Mouse (Mus musculus) hindbrain, embryonic 13.5 days (tissue): ENCODE measurements around the gene Uqcrq. TPM values are rescaled to one million over a fixed set of nuclear protein-coding genes. Genes with fewer than 3 reads are reported as not detected.

Source experiments
- ATAC-seq: fragments of 200-750 bp; cut with Nextera tagmentation; 2 replicates; pipeline ENCODE4 v1.8.0; 2017; ENCODE audit warnings: moderate TSS enrichment; ENCODE audit not compliant: low FRiP score
- H3K27ac ChIP-seq: fragments of 300-500 bp; sonication (generic); 2 replicates; pipeline ENCODE4 v1.5.1; 2015; ENCODE audit warnings: inconsistent platforms, mild to moderate bottlenecking, moderate library complexity
- H3K27me3 ChIP-seq: fragments of 300-500 bp; sonication (generic); 2 replicates; pipeline ENCODE4 v1.6.1; 2015; ENCODE audit warnings: mild to moderate bottlenecking, inconsistent platforms
- H3K36me3 ChIP-seq: fragments of 300-500 bp; sonication (generic); 2 replicates; pipeline ENCODE4 v1.6.1; 2015; ENCODE audit warnings: mild to moderate bottlenecking, inconsistent platforms
- H3K4me1 ChIP-seq: fragments of 300-500 bp; sonication (generic); replicated peaks from 2 replicates; pipeline ENCODE4 v1.6.1; 2015; ENCODE audit warnings: inconsistent platforms
- H3K4me2 ChIP-seq: fragments of 300-500 bp; sonication (generic); 2 replicates; pipeline ENCODE4 v1.6.1; 2015; ENCODE audit warnings: inconsistent platforms, mild to moderate bottlenecking, moderate library complexity
- H3K4me3 ChIP-seq: fragments of 300-500 bp; sonication (generic); 2 replicates; pipeline ENCODE4 v1.5.1; 2015; ENCODE audit warnings: mild to moderate bottlenecking, inconsistent platforms
- H3K9ac ChIP-seq: fragments of 300-500 bp; sonication (generic); 2 replicates; pipeline ENCODE4 v1.6.1; 2015; ENCODE audit warnings: mild to moderate bottlenecking, inconsistent platforms
- H3K9me3 ChIP-seq: fragments of 300-500 bp; sonication (generic); 2 replicates; pipeline ENCODE4 v1.6.1; 2016; ENCODE audit warnings: inconsistent platforms
- WGBS: fragments of 180-500 bp; shearing (Covaris S2); methylation state at CpG from one replicate; pipeline ENCODE4 v1.1.7; 2015; 5-methylcytosine and 5-hydroxymethylcytosine counted together
- polyA plus RNA-seq: library from polyadenylated mRNA; unstranded; fragments of >200 nt; fragmentation: Nextera tagmentation; extraction: Ambion mirVana; gene quantifications from 2 replicates; pipeline ENCODE4 v1.2.1, GENCODE M21; 2015

Uqcrq gene
- polyA plus RNA-seq = 682 and 692 TPM in 2 replicates

DNA sequence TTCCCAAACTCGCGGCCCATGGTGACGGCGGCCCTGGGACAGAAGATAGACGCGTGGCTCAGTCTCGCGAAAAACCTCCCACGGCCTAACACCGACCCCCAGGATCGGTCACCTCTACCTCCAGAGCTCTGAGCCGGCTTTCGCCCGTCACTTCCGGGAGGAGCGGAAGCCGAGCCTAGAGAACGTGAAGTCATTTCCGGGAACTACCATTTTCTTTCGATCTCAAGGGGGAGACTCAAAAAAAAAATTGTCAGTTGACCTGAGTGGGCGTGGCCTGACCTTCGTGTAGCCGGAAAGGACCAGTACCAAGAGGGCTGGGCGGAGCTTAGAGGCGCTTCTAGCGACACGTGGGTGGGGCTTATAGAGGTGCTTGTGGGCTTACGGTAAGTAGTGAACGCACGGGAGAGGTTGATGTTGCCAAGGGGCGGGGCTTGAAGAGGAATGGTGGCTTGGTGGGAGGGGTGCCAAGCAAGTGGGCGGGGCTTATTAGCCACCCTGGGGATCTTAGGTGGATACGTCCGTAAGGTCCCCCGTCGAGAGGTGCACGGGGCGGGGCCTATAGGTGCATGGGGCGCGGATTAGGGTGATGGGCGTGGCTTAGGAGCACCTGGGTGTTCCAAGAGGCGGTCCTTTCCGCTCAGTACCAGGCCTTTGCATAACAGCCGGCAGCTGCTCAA, at the start of gene Uqcrq, which contains the start of gene Gdf9:
TSS of gene Uqcrq (minus strand) at position 162 of the 677 bp plus-strand sequence.
TSS of gene Gdf9 (plus strand) at position 354 of the 677 bp plus-strand sequence.
- H3K27me3 ChIP-seq = no peaks in the 10 kb centered on the region
- H3K9me3 ChIP-seq = no peaks in the 10 kb centered on the region
- peak within 1 kb of the TSS; percentile 94 for H3K4me2 ChIP-seq
- peak within 1 kb of the TSS; percentile 87 for H3K4me3 ChIP-seq
- H3K27ac ChIP-seq = peak within 1 kb of the TSS; percentile 87
- ATAC-seq = peak; percentile 97
- H3K4me1 ChIP-seq = peaks cover 17% of the 10 kb centered on the region
- H3K36me3 ChIP-seq = peaks cover 13% of the 10 kb centered on the region
- WGBS = under 1% methylated on average over 44 of the region's 44 CpGs
- peak within 1 kb of the TSS; percentile 92 for H3K9ac ChIP-seq

DNA sequence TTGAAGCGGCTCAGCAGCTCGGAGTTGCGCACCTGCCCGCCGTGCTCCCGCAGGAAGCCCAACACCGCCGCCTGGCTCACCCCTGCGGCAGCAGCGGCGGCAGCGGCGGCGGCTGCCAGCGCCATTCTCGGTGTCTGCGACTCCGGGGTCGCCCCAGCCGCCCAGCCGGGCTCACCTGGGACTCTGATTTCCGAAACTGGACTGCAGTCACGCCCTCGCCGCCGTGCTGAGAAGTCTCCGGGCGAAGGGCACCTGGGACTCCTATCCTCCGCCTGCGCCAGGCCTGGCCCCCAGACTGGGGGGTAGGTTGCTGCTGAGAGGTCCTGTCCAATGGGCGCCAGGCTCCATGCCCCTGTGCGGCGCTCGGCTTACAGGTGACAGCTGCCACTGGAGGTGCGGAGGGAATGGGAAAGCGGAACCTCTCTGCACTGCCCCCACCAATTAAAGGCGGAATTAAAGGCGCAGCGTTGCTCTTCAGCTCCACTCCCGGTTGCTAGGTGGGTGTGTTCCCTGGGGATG, 49.2 kb upstream of the Uqcrq start, which contains the start of the genes Gm9945 and Sowaha:
TSS of gene Gm9945 (plus strand) at position 384 of the 519 bp plus-strand sequence.
TSS of gene Sowaha (minus strand) at position 492 of the 519 bp plus-strand sequence.
- 3% methylated on average over 40 of the region's 40 CpGs for WGBS
- peak within 1 kb of the TSS; percentile 72 for H3K4me2 ChIP-seq
- H3K27me3 ChIP-seq = peaks cover 72% of the 10 kb centered on the region

DNA sequence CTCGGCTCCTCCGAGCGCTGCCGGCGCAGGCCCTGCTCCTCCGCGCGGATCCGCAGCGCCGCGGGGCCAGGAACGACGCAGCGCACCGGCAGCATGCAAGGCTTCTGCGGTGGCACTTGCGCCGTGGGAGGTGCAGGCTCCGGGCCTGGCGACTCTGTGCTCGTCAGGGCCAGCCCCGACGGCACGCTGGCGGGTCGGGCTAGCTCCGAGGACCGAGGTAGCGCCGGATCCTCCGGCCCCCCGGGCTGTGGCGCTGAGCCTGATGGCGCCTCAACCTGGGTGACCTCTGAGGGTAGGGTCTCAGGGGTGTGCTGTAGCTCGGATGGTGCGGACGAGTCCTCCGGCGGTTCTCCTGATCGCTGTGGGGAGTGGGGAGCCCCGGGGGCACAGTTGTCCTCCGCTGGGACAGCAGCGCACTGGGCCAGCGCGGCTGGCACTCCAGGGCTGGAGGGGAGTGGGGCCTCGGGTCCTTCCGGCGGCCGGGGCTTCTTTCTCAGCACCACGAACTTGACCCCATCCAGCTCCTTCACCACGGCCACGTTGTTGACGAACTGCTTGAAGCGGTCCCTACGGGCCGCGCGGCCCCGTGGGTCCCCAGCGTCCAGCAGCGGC, 48.6 kb upstream of the Uqcrq start:
- Histone ChIP-seq H3K36me3 (no peaks in the 10 kb centered on the region), H3K9me3 (no peaks in the 10 kb centered on the region), H3K9ac (peak overlapping the region; percentile 69), H3K27ac (no peak overlapping the region), H3K4me3 (peak overlapping the region; percentile 49), H3K27me3 (peaks cover 76% of the 10 kb centered on the region), H3K4me2 (peak overlapping the region; percentile 72), H3K4me1 (peaks cover 39% of the 10 kb centered on the region)
- ATAC-seq = 0 out of 2 replicates have a peak, but pooled peaks have one; percentile 21
- under 1% methylated on average over 60 of the region's 62 CpGs for WGBS

More for the DNA sequence above, 49.2 kb upstream of the Uqcrq start, which contains the start of the genes Gm9945 and Sowaha:
- Histone ChIP-seq H3K36me3 (no peaks in the 10 kb centered on the region), H3K4me3 (peak within 1 kb of the TSS; percentile 49), H3K27ac (no peak within 1 kb of the TSS), H3K9ac (peak within 1 kb of the TSS; percentile 69), H3K9me3 (no peaks in the 10 kb centered on the region), H3K4me1 (peaks cover 37% of the 10 kb centered on the region)
- ATAC-seq = peak; percentile 60; the same call in 1 of the 2 replicates

DNA sequence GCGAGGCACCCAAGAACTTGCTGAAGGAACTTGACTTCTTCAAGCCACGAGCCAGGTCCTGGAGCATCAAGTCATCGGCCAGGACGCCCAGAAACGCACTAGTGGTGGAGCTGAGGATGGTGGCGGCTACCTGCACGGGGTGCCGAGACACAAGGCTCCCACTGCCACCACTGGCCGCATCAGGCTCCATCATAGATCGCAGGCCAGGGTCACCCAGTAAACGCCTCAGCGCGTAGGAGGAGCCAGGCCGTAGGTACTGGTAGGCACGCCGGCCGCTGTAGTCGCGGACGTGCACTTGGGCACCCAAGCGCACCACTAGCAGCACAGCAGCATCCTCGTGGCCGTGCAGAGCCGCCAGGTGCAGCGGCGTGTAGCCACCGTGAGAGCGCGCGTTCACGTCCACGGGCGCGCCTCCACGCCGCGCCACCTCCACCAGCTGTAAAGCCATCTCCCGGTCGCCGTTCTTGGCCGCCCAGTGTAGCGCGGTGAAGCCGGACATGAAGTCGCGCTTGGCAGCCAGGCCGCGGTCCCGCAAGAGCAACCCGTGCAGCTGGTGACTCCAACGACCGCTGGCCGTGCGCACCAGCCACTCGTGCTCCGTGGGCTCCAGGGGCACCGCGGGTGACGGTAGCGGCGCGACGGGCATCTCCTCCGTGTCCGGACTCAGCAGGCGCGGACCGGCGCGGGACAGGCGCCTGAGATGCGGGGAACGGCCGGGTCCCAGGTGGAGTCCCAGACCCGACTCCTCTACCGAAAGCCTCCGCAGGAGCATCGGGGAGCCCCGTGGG, 47.9 kb upstream of the Uqcrq start:
- no peak overlapping the region for H3K27ac ChIP-seq
- H3K36me3 ChIP-seq = no peaks in the 10 kb centered on the region
- WGBS = 6% methylated on average over 76 of the region's 79 CpGs
- peaks cover 39% of the 10 kb centered on the region for H3K4me1 ChIP-seq
- H3K9me3 ChIP-seq = no peaks in the 10 kb centered on the region
- H3K4me2 ChIP-seq = peak overlapping the region; percentile 72
- ATAC-seq = peak; percentile 21; the same call in 1 of the 2 replicates
- peaks cover 78% of the 10 kb centered on the region for H3K27me3 ChIP-seq
- H3K9ac ChIP-seq = peak overlapping the region; percentile 69
- peak overlapping the region; percentile 49 for H3K4me3 ChIP-seq

DNA sequence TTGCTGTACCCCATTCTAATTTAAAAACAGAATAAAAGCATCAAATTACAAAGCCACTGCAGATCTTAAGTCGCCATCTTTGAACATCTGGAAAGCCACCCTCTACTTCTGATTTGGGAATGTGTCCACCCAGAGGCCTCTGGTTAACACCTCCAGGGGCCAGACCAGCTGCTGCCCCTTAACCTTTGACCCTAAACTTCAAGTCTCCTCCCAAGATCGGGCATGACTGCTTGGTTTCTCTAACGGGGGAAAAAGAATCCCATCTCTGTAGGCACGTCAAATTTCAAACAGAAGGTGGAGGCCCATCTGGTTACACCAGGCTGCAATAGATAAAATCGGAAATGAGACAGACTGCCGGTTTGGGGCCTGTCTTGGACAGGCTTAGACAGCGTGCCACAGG, 47.2 kb upstream of the Uqcrq start:
- no peak overlapping the region for H3K9ac ChIP-seq
- no peak for ATAC-seq
- no peak overlapping the region for H3K4me2 ChIP-seq
- 45% methylated on average over 7 of the region's 7 CpGs for WGBS
- no peak overlapping the region for H3K27ac ChIP-seq
- no peaks in the 10 kb centered on the region for H3K36me3 ChIP-seq
- H3K4me3 ChIP-seq = no peak overlapping the region
- peaks cover 39% of the 10 kb centered on the region for H3K4me1 ChIP-seq
- no peaks in the 10 kb centered on the region for H3K9me3 ChIP-seq
- H3K27me3 ChIP-seq = peaks cover 77% of the 10 kb centered on the region

DNA sequence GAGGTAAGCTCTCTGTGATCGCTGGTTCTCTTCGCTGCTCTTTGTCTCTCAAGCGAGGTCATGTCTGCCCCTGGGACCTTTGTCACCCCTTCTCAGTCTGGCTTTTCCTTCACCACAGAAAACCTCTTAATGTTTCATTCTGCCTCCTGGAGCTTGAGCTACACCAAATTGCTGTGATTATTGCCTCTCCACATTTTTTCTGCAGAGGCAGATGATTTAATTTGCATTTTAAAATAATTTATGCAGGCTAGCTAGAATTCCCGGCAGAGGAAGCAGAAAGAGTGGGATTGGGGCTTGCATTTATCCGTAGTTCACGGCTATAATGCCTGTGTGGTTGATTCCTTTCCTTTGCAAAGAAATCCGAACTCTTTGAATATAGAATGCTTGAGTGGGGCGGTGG, 45.0 kb upstream of the Uqcrq start:
- Histone ChIP-seq H3K9me3 (no peaks in the 10 kb centered on the region), H3K27ac (peak overlapping the region; percentile 71), H3K4me2 (peak overlapping the region; percentile 30), H3K4me3 (peak overlapping the region; percentile 8), H3K36me3 (no peaks in the 10 kb centered on the region), H3K27me3 (peaks cover 76% of the 10 kb centered on the region), H3K9ac (peak overlapping the region; percentile 56), H3K4me1 (peaks cover 41% of the 10 kb centered on the region)
- ATAC-seq = no peak
- WGBS = 13% methylated on average over 8 of the region's 8 CpGs

DNA sequence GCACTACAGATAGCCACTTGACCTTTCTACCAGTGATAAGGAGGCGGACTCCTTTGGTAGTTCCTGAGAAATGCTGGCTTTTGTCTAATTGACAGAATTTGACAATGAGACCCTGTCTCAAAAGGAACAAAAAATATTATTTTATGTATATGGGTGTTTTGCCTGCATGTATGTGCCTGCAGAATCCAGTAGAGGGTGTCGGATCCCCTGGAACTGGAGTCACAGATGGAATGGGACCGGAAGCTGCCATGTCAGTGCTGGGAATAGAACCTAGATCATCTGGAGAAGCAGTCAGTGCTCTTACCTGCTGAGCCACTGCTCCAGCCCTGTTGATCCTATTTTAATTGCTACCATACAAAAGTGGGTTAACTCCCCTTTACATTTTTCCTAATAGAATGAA, 42.1 kb upstream of the Uqcrq start:
- no peak for ATAC-seq
- Histone ChIP-seq H3K9me3 (no peaks in the 10 kb centered on the region), H3K36me3 (no peaks in the 10 kb centered on the region), H3K27me3 (peaks cover 67% of the 10 kb centered on the region), H3K4me2 (no peak overlapping the region), H3K27ac (no peak overlapping the region), H3K4me3 (no peak overlapping the region), H3K9ac (no peak overlapping the region), H3K4me1 (peaks cover 36% of the 10 kb centered on the region)
- 82% methylated on average over 3 of the region's 3 CpGs for WGBS

DNA sequence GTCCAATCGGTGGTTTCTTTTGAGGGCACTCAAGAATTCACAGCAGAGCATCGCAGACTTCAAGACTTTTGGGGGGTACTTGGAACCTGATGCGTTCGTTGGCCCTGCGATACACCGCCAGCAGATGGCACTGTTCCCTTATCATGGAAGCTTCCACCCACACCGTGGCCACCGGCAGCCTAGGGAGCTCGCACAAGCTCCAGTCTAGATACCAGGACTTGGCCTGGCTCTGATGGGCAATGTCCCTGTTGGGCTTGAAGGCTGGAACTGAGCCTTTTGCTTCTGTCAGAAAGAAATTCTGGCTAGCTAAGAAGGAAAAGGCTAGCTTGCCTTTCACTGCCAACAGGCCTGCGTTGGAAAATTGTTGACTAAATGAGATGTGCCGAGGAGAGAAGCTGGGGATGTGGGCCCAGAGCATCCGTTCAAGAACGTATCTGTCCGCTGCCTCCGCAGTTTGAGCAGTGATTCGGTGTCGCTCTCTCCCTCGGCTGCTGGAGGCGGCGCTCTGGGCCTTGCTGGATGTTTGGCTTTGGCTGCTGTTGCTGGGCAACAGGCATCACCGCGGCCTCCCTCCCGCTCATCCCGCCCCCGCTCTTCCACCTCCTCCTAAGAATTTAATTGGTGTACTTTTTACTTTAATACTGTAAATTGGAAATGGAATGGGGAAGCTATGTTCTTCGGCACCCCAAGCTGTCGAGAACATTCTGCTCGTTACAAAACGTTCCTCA, 39.5 kb upstream of the Uqcrq start, which contains the start of gene Gm9837:
TSS of gene Gm9837 (minus strand) at position 512 of the 728 bp plus-strand sequence.
- H3K9me3 ChIP-seq = no peaks in the 10 kb centered on the region
- WGBS = 3% methylated on average over 29 of the region's 29 CpGs
- H3K9ac ChIP-seq = peak within 1 kb of the TSS; percentile 55
- peaks cover 33% of the 10 kb centered on the region for H3K4me1 ChIP-seq
- H3K4me2 ChIP-seq = peak within 1 kb of the TSS; percentile 52
- H3K36me3 ChIP-seq = no peaks in the 10 kb centered on the region
- peak within 1 kb of the TSS; percentile 58; the same call in 1 of the 2 replicates for H3K27ac ChIP-seq
- ATAC-seq = peak; percentile 81; the same call in 1 of the 2 replicates
- peak within 1 kb of the TSS; percentile 24 for H3K4me3 ChIP-seq
- peaks cover 84% of the 10 kb centered on the region for H3K27me3 ChIP-seq

DNA sequence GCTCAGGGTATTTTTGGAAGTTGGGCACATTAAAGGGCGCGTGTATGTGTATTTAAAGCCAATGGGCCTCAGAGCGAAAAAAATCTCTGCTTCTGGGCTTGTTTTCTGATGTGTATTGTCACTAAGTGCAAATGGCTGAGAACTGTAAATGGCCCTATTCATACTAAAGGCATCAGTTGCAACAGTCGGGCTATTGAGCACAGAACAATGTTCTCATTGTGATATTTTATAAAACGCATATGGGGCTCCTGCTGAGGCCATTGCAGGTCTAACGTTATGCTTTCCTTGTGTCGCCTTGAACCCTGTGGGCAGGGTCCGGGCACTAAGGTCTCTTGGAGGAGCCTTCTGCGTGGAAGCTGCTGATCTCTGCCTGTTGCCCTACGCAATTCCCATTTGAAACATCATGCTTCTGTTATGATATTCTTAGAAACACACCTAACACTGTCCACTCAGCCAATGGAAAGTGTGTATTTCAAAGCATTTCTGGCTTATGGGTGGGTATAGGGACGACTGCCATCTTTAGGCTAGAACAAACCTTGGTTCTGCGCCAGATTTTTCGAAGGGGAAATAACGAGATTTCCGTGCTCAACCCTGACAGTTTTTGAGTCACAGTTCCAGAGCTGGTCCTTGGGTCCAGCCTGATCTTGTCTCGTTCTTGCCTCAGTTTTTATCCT, 38.8 kb upstream of the Uqcrq start:
- no peak for ATAC-seq
- Histone ChIP-seq H3K9me3 (no peaks in the 10 kb centered on the region), H3K9ac (no peak overlapping the region), H3K4me3 (no peak overlapping the region), H3K4me1 (peaks cover 29% of the 10 kb centered on the region), H3K27me3 (peaks cover 87% of the 10 kb centered on the region), H3K36me3 (no peaks in the 10 kb centered on the region), H3K4me2 (peak overlapping the region; percentile 52), H3K27ac (no peak overlapping the region)
- 31% methylated on average over 16 of the region's 16 CpGs for WGBS

DNA sequence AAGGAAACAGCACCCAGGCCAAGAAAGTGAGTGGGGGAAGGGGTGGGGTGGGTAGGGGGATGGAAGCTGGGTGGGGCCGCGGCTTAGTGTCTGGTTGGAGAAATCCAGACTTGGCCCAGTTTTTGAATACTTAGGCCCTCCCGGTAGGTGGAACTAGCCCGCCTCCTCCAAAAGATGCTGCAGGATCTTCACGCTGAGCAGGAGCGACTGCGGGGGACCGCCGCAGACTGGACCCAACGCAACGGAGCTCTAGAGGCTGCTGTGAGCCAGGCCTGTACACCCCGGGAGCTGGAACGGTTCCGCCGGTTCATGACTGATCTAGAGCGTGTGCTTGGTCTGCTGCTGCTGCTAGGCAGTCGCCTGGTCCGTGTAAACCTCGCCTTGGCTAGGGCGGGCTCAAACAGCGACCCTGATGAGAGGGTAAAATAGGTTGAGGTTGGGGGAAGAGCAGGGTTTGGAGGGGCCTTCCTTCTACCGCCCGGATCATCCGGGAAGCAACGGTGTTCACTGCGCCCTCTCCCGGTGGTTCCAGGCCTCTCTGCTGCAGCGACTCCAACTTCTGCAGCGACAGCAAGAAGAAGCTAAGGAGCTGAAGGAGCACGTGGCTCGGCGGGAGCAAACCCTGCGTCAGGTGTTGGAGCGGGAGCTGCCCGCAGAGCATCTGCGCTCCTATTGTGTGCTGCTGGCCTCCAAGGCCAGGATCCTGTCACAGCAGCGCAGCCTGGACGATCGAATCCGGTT, 35.8 kb upstream of the Uqcrq start:
- H3K4me3 ChIP-seq = peak overlapping the region; percentile 31
- peaks cover 42% of the 10 kb centered on the region for H3K4me1 ChIP-seq
- peaks cover 90% of the 10 kb centered on the region for H3K27me3 ChIP-seq
- no peaks in the 10 kb centered on the region for H3K36me3 ChIP-seq
- peak overlapping the region; percentile 58; the same call in 1 of the 2 replicates for H3K9ac ChIP-seq
- WGBS = 7% methylated on average over 39 of the region's 40 CpGs
- peak overlapping the region; percentile 53 for H3K4me2 ChIP-seq
- no peak overlapping the region for H3K27ac ChIP-seq
- no peaks in the 10 kb centered on the region for H3K9me3 ChIP-seq
- ATAC-seq = no peak
